Mouse (Mus musculus): ENCODE data around the gene Etv2. TPM values are rescaled to one million over a fixed set of nuclear protein-coding genes. Genes with fewer than 3 reads are reported as not detected.
A peak's percentile ranks its signal among the peaks of the same experiment; 100 is the strongest.

Gene Etv2
- polyA plus RNA-seq, 1 experiment, result not detected

- DNase-seq (ENCODE audit: low read depth in 1 of 2, low spot score in 2 of 2), result no peak
- TF ChIP-seq CTCF (IDR thresholded peaks at IDR 0.05; ENCODE audit: extremely low read depth, insufficient read depth, insufficient read length, insufficient replicate concordance), result no peak
- no peak for TF ChIP-seq POLR2A (IDR thresholded peaks at IDR 0.05; ENCODE audit: low read depth, low read length)
- Histone ChIP-seq H3K36me3 (ENCODE audit: control insufficient read depth, insufficient read depth, low read length) (peaks cover 2% of the 10 kb centered on the region; the same call in 1 of the 2 replicates), H3K4me3 (ENCODE audit: extremely low read depth, insufficient read depth, insufficient read length) (no peak overlapping the region), H3K27ac (ENCODE audit: insufficient read depth, low read length) (no peak overlapping the region), H3K27me3 (ENCODE audit: control insufficient read depth, insufficient read depth, low read length) (peaks cover 5% of the 10 kb centered on the region; the same call in 1 of the 2 replicates), H3K4me1 (ENCODE audit: control insufficient read depth, insufficient read depth, insufficient read length) (peaks cover 4% of the 10 kb centered on the region; the same call in 1 of the 2 replicates)
Measured at GRCm38 (mm10) chr7:30629013-30629412, 6.6 kb downstream of the Etv2 start.

DNA sequence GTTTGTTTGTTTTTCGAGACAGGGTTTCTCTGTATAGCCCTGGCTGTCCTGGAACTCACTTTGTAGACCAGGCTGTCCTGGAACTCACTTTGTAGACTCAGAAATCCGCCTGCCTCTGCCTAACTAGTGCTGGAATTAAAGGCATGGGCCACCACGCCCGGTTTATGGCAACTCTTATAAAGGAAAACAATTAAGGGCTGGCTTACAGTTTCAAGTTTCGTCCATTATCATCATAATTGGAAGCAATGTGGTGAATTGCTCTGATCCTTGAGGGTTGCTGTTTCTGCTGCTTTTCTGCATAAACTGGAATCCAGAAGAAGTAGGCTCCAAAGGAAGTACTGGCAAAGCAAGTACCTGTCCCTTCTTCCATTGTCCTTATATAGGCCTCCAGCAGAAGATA is 9.0 kb downstream of the Etv2 start:
- 87% methylated on average over 5 of the region's 5 CpGs for WGBS
- TF ChIP-seq CTCF (IDR thresholded peaks at IDR 0.05; ENCODE audit: extremely low read depth, insufficient read depth, insufficient read length, insufficient replicate concordance) (no peak), POLR2A (IDR thresholded peaks at IDR 0.05; ENCODE audit: low read depth, low read length) (no peak)

GRCm38 (mm10) chr7:30625530-30626384 is 9.9 kb downstream of the Etv2 start, which contains the start of gene Cox6b1:
Gene Cox6b1, minus strand, starts transcription at chr7:30626151.
- peak; percentile 82 to 84 for DNase-seq (ENCODE audit: low read depth in 1 of 2, low spot score in 2 of 2)
- Histone ChIP-seq H3K4me3 (ENCODE audit: extremely low read depth, insufficient read depth, insufficient read length) (peak within 1 kb of the TSS; percentile 89), H3K27me3 (ENCODE audit: control insufficient read depth, insufficient read depth, low read length) (peaks cover 1% of the 10 kb centered on the region; the same call in 1 of the 2 replicates), H3K27ac (ENCODE audit: insufficient read depth, low read length) (peak within 1 kb of the TSS; percentile 67), H3K36me3 (ENCODE audit: control insufficient read depth, insufficient read depth, low read length) (peaks cover 18% of the 10 kb centered on the region), H3K4me1 (ENCODE audit: control insufficient read depth, insufficient read depth, insufficient read length) (peaks cover 4% of the 10 kb centered on the region; the same call in 1 of the 2 replicates)
- TF ChIP-seq CTCF (IDR thresholded peaks at IDR 0.05; ENCODE audit: extremely low read depth, insufficient read depth, insufficient read length, insufficient replicate concordance) (no peak), POLR2A (IDR thresholded peaks at IDR 0.05; ENCODE audit: low read depth, low read length) (0 out of 2 replicates have a peak, but pooled peaks have one; percentile 24)
- 2% methylated on average over 44 of the region's 44 CpGs for WGBS

More for the DNA sequence above, 9.0 kb downstream of the Etv2 start:
- DNase-seq (ENCODE audit: low read depth in 1 of 2, low spot score in 2 of 2), result no peak
- Histone ChIP-seq H3K27me3 (ENCODE audit: control insufficient read depth, insufficient read depth, low read length) (peaks cover 1% of the 10 kb centered on the region; the same call in 1 of the 2 replicates), H3K36me3 (ENCODE audit: control insufficient read depth, insufficient read depth, low read length) (peaks cover 14% of the 10 kb centered on the region), H3K4me1 (ENCODE audit: control insufficient read depth, insufficient read depth, insufficient read length) (peaks cover 4% of the 10 kb centered on the region; the same call in 1 of the 2 replicates), H3K27ac (ENCODE audit: insufficient read depth, low read length) (no peak overlapping the region), H3K4me3 (ENCODE audit: extremely low read depth, insufficient read depth, insufficient read length) (no peak overlapping the region)

- no peaks in the 10 kb centered on the region for H3K27me3 ChIP-seq (ENCODE audit: control insufficient read depth, insufficient read depth, low read length)
- 92% methylated on average over 3 of the region's 3 CpGs for WGBS
- TF ChIP-seq POLR2A (IDR thresholded peaks at IDR 0.05; ENCODE audit: low read depth, low read length) (no peak), CTCF (IDR thresholded peaks at IDR 0.05; ENCODE audit: extremely low read depth, insufficient read depth, insufficient read length, insufficient replicate concordance) (peak; percentile 32; the same call in 1 of the 2 replicates)
- no peak overlapping the region for H3K27ac ChIP-seq (ENCODE audit: insufficient read depth, low read length)
- no peaks in the 10 kb centered on the region for H3K4me1 ChIP-seq (ENCODE audit: control insufficient read depth, insufficient read depth, insufficient read length)
- peaks cover 25% of the 10 kb centered on the region for H3K36me3 ChIP-seq (ENCODE audit: control insufficient read depth, insufficient read depth, low read length)
- no peak overlapping the region for H3K4me3 ChIP-seq (ENCODE audit: extremely low read depth, insufficient read depth, insufficient read length)
- DNase-seq (ENCODE audit: low read depth in 1 of 2, low spot score in 2 of 2), result no peak
Measured at GRCm38 (mm10) chr7:30619202-30619601, 16.4 kb downstream of the Etv2 start.

DNA sequence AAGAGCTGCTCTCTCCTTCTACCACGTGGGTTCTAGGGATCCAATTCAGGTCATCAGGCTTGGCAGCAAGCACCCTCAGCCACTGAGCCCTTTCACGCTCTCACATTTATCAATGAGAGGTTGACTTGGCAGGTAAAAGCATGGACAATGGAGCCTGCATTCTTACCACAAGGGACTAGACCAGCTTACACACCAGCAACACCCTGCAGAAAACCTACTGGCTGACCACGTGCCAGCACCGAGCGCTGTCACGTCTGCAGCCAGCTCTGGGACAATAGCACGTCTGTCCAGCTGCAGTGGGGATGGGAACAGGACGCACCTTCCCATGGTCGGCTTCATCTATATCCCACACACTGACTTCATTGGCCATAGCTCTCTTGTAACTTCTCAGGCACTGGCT is 17.0 kb downstream of the Etv2 start:
- WGBS, result 96% methylated on average over 9 of the region's 9 CpGs
- Histone ChIP-seq H3K4me3 (ENCODE audit: extremely low read depth, insufficient read depth, insufficient read length) (no peak overlapping the region), H3K27me3 (ENCODE audit: control insufficient read depth, insufficient read depth, low read length) (no peaks in the 10 kb centered on the region), H3K4me1 (ENCODE audit: control insufficient read depth, insufficient read depth, insufficient read length) (no peaks in the 10 kb centered on the region), H3K27ac (ENCODE audit: insufficient read depth, low read length) (no peak overlapping the region), H3K36me3 (ENCODE audit: control insufficient read depth, insufficient read depth, low read length) (peaks cover 23% of the 10 kb centered on the region)
- DNase-seq (ENCODE audit: low read depth in 1 of 2, low spot score in 2 of 2), result no peak
- TF ChIP-seq POLR2A (IDR thresholded peaks at IDR 0.05; ENCODE audit: low read depth, low read length) (no peak), CTCF (IDR thresholded peaks at IDR 0.05; ENCODE audit: extremely low read depth, insufficient read depth, insufficient read length, insufficient replicate concordance) (no peak)

DNA sequence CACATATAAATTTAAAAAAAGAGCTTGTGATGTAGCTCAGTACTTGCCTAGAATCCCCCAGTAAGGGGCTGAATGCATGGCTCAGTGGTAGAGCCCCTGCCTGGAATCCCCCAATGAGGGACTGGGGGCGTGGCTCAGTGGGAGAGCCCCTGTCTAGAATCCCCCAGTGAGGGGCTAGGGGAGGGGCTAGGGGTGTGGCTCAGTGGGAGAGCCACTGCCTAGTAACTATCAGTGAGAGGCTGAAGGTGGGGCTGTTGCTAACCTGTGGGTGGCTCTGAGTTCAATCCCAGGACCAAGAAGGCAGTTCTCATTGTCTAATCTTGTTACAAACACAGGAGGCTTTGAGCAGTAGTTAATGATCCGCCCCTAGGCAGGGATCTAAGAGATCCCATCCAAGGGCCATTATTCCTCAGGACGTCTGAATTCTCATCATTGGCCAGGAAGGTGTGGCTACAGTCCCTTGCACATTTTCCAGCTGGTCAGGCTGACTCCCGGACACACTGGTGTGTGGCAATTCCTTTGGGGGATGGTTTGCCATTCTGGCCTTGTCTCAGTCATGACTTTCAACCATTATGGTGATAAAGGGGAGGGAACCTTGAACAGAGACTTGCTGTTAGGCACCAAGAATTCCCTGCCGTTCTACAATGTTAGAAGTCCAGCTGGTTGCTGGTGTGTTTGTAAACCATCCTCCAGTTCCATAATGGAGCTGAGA is 20.4 kb downstream of the Etv2 start:
- no peak overlapping the region for H3K27ac ChIP-seq (ENCODE audit: insufficient read depth, low read length)
- H3K36me3 ChIP-seq (ENCODE audit: control insufficient read depth, insufficient read depth, low read length), result peaks cover 7% of the 10 kb centered on the region; the same call in 1 of the 2 replicates
- TF ChIP-seq POLR2A (IDR thresholded peaks at IDR 0.05; ENCODE audit: low read depth, low read length) (no peak), CTCF (IDR thresholded peaks at IDR 0.05; ENCODE audit: extremely low read depth, insufficient read depth, insufficient read length, insufficient replicate concordance) (no peak)
- 75% methylated on average over 5 of the region's 5 CpGs for WGBS
- no peaks in the 10 kb centered on the region for H3K4me1 ChIP-seq (ENCODE audit: control insufficient read depth, insufficient read depth, insufficient read length)
- H3K4me3 ChIP-seq (ENCODE audit: extremely low read depth, insufficient read depth, insufficient read length), result no peak overlapping the region
- DNase-seq (ENCODE audit: low read depth in 1 of 2, low spot score in 2 of 2), result no peak
- no peaks in the 10 kb centered on the region for H3K27me3 ChIP-seq (ENCODE audit: control insufficient read depth, insufficient read depth, low read length)

Measured in spleen, adult 2 months (tissue).